In the genomic region with DNA sequence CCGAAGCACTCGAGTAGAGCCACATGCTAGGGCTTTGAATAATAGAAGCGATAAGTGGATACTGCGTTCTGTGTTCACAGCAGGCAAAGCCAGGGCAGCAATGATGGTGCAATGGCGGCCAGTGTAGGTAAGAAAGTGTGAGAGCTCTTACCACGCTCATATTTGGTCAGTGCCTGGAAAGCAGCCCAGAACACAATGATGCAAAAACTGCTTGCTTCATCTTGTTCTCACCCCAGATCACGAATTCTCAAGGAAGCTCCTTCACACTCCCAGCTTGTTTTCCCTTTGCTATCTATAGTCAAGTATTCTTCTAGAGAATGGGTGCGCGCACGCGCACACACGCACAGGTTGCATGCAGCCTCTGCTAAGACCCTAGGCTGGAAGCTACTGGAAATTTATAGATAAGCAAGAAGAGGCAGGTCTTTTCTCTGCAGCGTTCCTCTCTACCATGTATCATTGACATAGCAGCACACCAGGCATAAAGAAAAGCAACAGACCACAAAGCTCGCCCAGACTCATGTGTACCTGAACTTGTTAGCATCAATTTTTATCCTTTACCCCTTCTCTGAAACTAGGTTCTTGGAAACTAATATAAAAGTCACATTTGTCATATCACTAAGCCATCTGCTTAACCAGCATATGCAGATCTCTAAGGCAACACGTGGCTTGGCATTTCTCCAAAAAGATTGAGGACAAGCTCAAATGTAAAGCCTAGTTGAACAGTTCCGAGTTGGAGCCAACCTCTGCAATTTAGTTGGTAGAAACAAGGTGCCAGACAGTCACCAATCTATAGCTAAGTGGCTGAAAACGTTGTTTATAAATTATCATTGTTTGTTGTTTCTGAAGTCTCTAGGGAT, we compare ENCODE assay signal across 9 mouse cellular contexts. TPM values are rescaled to one million over a fixed set of nuclear protein-coding genes. Genes with fewer than 3 reads are reported as not detected.
A peak's percentile ranks its signal among the peaks of the same experiment; 100 is the strongest.
DNase-seq lines count a peak whose midpoint lies in the region; ATAC-seq and TF ChIP-seq lines count a peak whose summit lies in the region.
"Had no signal": no experiment of that assay in that cellular context is flagged by ENCODE, and none has a peak within 500 bp of the region (broad histone marks: within the 10 kb centered on the region; RNA-seq: fewer than 3 reads in every experiment).

No protein-coding gene starts in this region.

- intact Hi-C loops in left cerebral cortex, adult 2 months (cut with DNase I), result loop anchor here (1.0 to 5.0 kb wide), 2 partner anchors 13 to 45 kb away; a partner anchor contains a TSS

- H3K4me3 ChIP-seq in liver, postnatal 0 days (ENCODE audit: low read depth, low read length), result no peak overlapping the region
- no peak overlapping the region for H3K4me3 ChIP-seq in left cerebral cortex, adult 2 months
- H3K4me3 ChIP-seq: heart, adult 2 months; liver, embryonic 13.5 days had no signal

- peak; percentile 58 for TF ChIP-seq EP300 in liver, postnatal 0 days (IDR thresholded peaks at IDR 0.05; ENCODE audit: low read depth)

- no peak overlapping the region for H3K9ac ChIP-seq in liver, postnatal 0 days (replicated peaks)
- H3K9ac ChIP-seq: liver, embryonic 13.5 days had no signal

- peak; percentile 68 for ATAC-seq in liver, postnatal 0 days

- H3K27me3 ChIP-seq in liver, postnatal 0 days (ENCODE audit: insufficient read depth, low read length), result no peaks in the 10 kb centered on the region
- H3K27me3 ChIP-seq: liver, embryonic 13.5 days had no signal

- no peak for TF ChIP-seq CTCF in liver, postnatal 0 days (IDR thresholded peaks at IDR 0.05; ENCODE audit: low read depth)
- TF ChIP-seq CTCF in left cerebral cortex, adult 2 months (IDR thresholded peaks at IDR 0.05), result no peak

- no peak overlapping the region for H3K4me2 ChIP-seq in liver, postnatal 0 days (ENCODE audit: low read depth, low read length)
- H3K4me2 ChIP-seq: liver, embryonic 13.5 days had no signal

- H3K36me3 ChIP-seq in liver, postnatal 0 days (replicated peaks; ENCODE audit: insufficient read depth, low read length), result peaks cover 30% of the 10 kb centered on the region

- no peaks in the 10 kb centered on the region for H3K9me3 ChIP-seq in liver, postnatal 0 days (ENCODE audit: low read length)
- H3K9me3 ChIP-seq: liver, embryonic 13.5 days had no signal

- WGBS in liver, postnatal 0 days (ENCODE audit: insufficient replicate concordance), result 69% methylated on average over 17 of the region's 17 CpGs

- H3K4me1 ChIP-seq in liver, postnatal 0 days (ENCODE audit: insufficient read depth), result peaks cover 6% of the 10 kb centered on the region

- H3K27ac ChIP-seq in liver, postnatal 0 days (ENCODE audit: low read depth), result peak overlapping the region; percentile 16; the same call in 1 of the 2 replicates
- peak overlapping the region; percentile 84 for H3K27ac ChIP-seq in left cerebral cortex, adult 2 months
- H3K27ac ChIP-seq: heart, adult 2 months; liver, embryonic 13.5 days had no signal

- no peak for DNase-seq in liver, postnatal 0 days
- no peak for DNase-seq in liver
- peak; percentile 70 for DNase-seq in cerebellum, adult 11-12 months
- DNase-seq in left cerebral cortex, adult 2 months (ENCODE audit: extremely low spot score in 1 of 2, low spot score in 2 of 2), result peak in 1 of 2 experiments; percentile 55
- DNase-seq in right cerebral cortex, postnatal 14 days, result peak; percentile 29
- DNase-seq in spleen, adult 12 weeks (ENCODE audit: low spot score), result no peak
- no peak for DNase-seq in heart, adult 8-10 months (ENCODE audit: low spot score)
- DNase-seq: liver, embryonic 13.5 days had no signal

RNA-seq across cellular contexts. Expression of a gene that starts 44.8 kb away (rescaled TPM):
- 17.1 and 18.5 TPM in 2 replicates for polyA plus RNA-seq in liver, postnatal 0 days (2015; fragmentation: Nextera tagmentation; extraction: Ambion mirVana)
- total RNA-seq in left cerebral cortex, adult 2 months (2021), result 100 to 1,000 TPM; 171 to 190 TPM
- total RNA-seq in heart, adult 8-10 months (2022), result 10 to 100 TPM; 24.5 to 29.8 (median 26.1) TPM

Comparison
In these comparisons a context has a peak if more than half of its experiments do, and no peak if none do; other contexts are left out.
1. DNase-seq: peak in cerebellum, adult 11-12 months (single experiment) and right cerebral cortex, postnatal 14 days (single experiment); none in liver, postnatal 0 days (single experiment), liver (single experiment), spleen, adult 12 weeks (single experiment) and heart, adult 8-10 months (single experiment).
2. RNA of a gene that starts 44.8 kb away (total RNA-seq): 171 to 190 TPM in left cerebral cortex, adult 2 months; 24.5 to 29.8 TPM in heart, adult 8-10 months; every median in the first group is over 4 times any median in the second.